Mouse (Mus musculus) mammary gland, adult 2 months (tissue): ENCODE data around the gene Pdcd5. TPM values are rescaled to one million over a fixed set of nuclear protein-coding genes. Genes with fewer than 3 reads are reported as not detected.

ENCODE experiments used
- polyA plus RNA-seq: library from polyadenylated mRNA; depleted of rRNA; stranded (reverse); fragments of >200 nt; gene quantifications from 2 replicates; pipeline ENCODE4 v1.2.3, GENCODE M21; 2012; ENCODE audit warnings: low replicate concordance; rRNA removed

Pdcd5 gene
- 20.3 and 32.6 TPM in 2 replicates for polyA plus RNA-seq

GRCm38 (mm10) chr7:35647101-35647698 is at the start of gene Pdcd5:
Pdcd5 (minus strand) TSS chr7:35647521.

Other genes with a start within 250 kb of the Pdcd5 start
- gene Slc7a9, start 198.7 kb downstream of the Pdcd5 start, polyA plus RNA-seq: 0.10 TPM in 1 of 2 replicates, not detected in the other
- gene Tdrd12, start 109.8 kb downstream of the Pdcd5 start, polyA plus RNA-seq: 0.24 TPM in 1 of 2 replicates, not detected in the other
- 36.9 and 59.9 TPM in 2 replicates for gene Nudt19, start 91.2 kb downstream of the Pdcd5 start, polyA plus RNA-seq
- 0.09 and 0.10 TPM in 2 replicates for gene Rgs9bp, start 61.9 kb downstream of the Pdcd5 start, polyA plus RNA-seq
- gene Ankrd27, start 61.3 kb downstream of the Pdcd5 start, polyA plus RNA-seq: 29.2 and 32.7 TPM in 2 replicates
- 3.7 and 6.6 TPM in 2 replicates for gene Dpy19l3, start 106.9 kb upstream of the Pdcd5 start, polyA plus RNA-seq
- gene Zfp507, start 155.5 kb upstream of the Pdcd5 start, polyA plus RNA-seq: 5.7 and 6.5 TPM in 2 replicates